ENCODE assay signal across 8 mouse cellular contexts in genomic region chr19:6907811-6908540, GRCm38 (mm10). TPM values are rescaled to one million over a fixed set of nuclear protein-coding genes. Genes with fewer than 3 reads are reported as not detected.
DNase-seq lines count a peak whose midpoint lies in the region; ATAC-seq and TF ChIP-seq lines count a peak whose summit lies in the region.

No protein-coding gene starts in this region.

- TF ChIP-seq POLR2A in olfactory bulb, adult 2 months (IDR thresholded peaks at IDR 0.05; ENCODE audit: insufficient read depth, low read depth, low read length), result no peak

- H3K4me1 ChIP-seq in forebrain, embryonic 15.5 days, result peaks cover 26% of the 10 kb centered on the region
- peaks cover 52% of the 10 kb centered on the region for H3K4me1 ChIP-seq in liver, embryonic 13.5 days (replicated peaks)
- H3K4me1 ChIP-seq in olfactory bulb, adult 2 months (ENCODE audit: control insufficient read depth, insufficient read depth, low read length), result peaks cover 29% of the 10 kb centered on the region

- peak in 1 of 2 experiments; percentile 6 for DNase-seq in left cerebral cortex, adult 2 months (ENCODE audit: extremely low spot score in 1 of 2, low spot score in 2 of 2)
- no peak for DNase-seq in left cerebral cortex, postnatal 36 days (ENCODE audit: low spot score in 2 of 2)
- DNase-seq in liver, embryonic 13.5 days, result no peak
- DNase-seq in right cerebral cortex, postnatal 4 days, result no peak
- DNase-seq in gastrocnemius, postnatal 36 days, result no peak
- DNase-seq in gastrocnemius, postnatal 4 days (ENCODE audit: low spot score in 2 of 2), result no peak

- ATAC-seq in forebrain, embryonic 15.5 days (replicated peaks), result no peak
- no peak for ATAC-seq in liver, embryonic 13.5 days (ENCODE audit: low read depth)

- intact Hi-C loops in left cerebral cortex, adult 2 months (cut with DNase I), result loop anchor here (2.0 to 5.0 kb wide), 3 partner anchors 51 to 411 kb away; partner anchors contain the start of genes Ccdc88b and Rps6ka4
- intact Hi-C loops in left cerebral cortex, postnatal 36 days (cut with DNase I), result loop anchor here (5.0 kb wide), 1 partner anchor 66 kb away; the partner anchor contains the start of gene Rps6ka4
- intact Hi-C loops in gastrocnemius, postnatal 36 days (cut with DNase I), result no loop called here

- 89% methylated on average over 7 of the region's 7 CpGs for WGBS in forebrain, embryonic 15.5 days
- 67% methylated on average over 7 of the region's 7 CpGs for WGBS in liver, embryonic 13.5 days (ENCODE audit: insufficient replicate concordance)
- WGBS in olfactory bulb, adult 2 months, result 83% methylated on average over 7 of the region's 7 CpGs

- H3K4me2 ChIP-seq in forebrain, embryonic 15.5 days (replicated peaks), result peak overlapping the region; percentile 73
- H3K4me2 ChIP-seq in liver, embryonic 13.5 days, result peak overlapping the region; percentile 95

- H3K27ac ChIP-seq in left cerebral cortex, adult 2 months, result peak overlapping the region; percentile 40; the same call in 1 of the 2 replicates
- no peak overlapping the region for H3K27ac ChIP-seq in forebrain, embryonic 15.5 days (replicated peaks)
- peak overlapping the region; percentile 94 for H3K27ac ChIP-seq in liver, embryonic 13.5 days
- H3K27ac ChIP-seq in olfactory bulb, adult 2 months (ENCODE audit: insufficient read depth, low read depth, low read length), result no peak overlapping the region

- no peaks in the 10 kb centered on the region for H3K9me3 ChIP-seq in forebrain, embryonic 15.5 days
- H3K9me3 ChIP-seq in liver, embryonic 13.5 days (replicated peaks), result no peaks in the 10 kb centered on the region

- H3K27me3 ChIP-seq in forebrain, embryonic 15.5 days, result no peaks in the 10 kb centered on the region
- H3K27me3 ChIP-seq in liver, embryonic 13.5 days, result no peaks in the 10 kb centered on the region

- peaks cover 30% of the 10 kb centered on the region for H3K36me3 ChIP-seq in forebrain, embryonic 15.5 days
- peaks cover 42% of the 10 kb centered on the region for H3K36me3 ChIP-seq in liver, embryonic 13.5 days

- TF ChIP-seq CTCF in left cerebral cortex, adult 2 months (IDR thresholded peaks at IDR 0.05), result no peak
- no peak for TF ChIP-seq CTCF in olfactory bulb, adult 2 months (IDR thresholded peaks at IDR 0.05; ENCODE audit: insufficient read depth, low read depth, low read length)

- H3K9ac ChIP-seq in forebrain, embryonic 15.5 days (replicated peaks), result 0 out of 2 replicates have a peak overlapping the region, but pooled peaks have one; percentile 0
- peak overlapping the region; percentile 84 for H3K9ac ChIP-seq in liver, embryonic 13.5 days

- H3K4me3 ChIP-seq in left cerebral cortex, adult 2 months, result peak overlapping the region; percentile 91
- no peak overlapping the region for H3K4me3 ChIP-seq in forebrain, embryonic 15.5 days
- peak overlapping the region; percentile 77 for H3K4me3 ChIP-seq in liver, embryonic 13.5 days (replicated peaks)
- H3K4me3 ChIP-seq in olfactory bulb, adult 2 months (ENCODE audit: insufficient read depth, low read depth, low read length), result peak overlapping the region; percentile 6; the same call in 1 of the 2 replicates

RNA-seq across cellular contexts. Expression of gene Trmt112, which starts 1.5 kb away (rescaled TPM):
- total RNA-seq in left cerebral cortex, adult 2 months (2021), result 10 to 100 TPM; 40.0 to 43.4 TPM
- 10 to 100 TPM; 39.8 to 48.2 TPM for total RNA-seq in left cerebral cortex, postnatal 36 days (2021)
- polyA plus RNA-seq in forebrain, embryonic 15.5 days (2015; fragmentation: Nextera tagmentation; extraction: Ambion mirVana), result 116 and 125 TPM in 2 replicates
- polyA plus RNA-seq in liver, embryonic 13.5 days (2015; fragmentation: Nextera tagmentation; extraction: Ambion mirVana), result 103 and 106 TPM in 2 replicates
- polyA plus RNA-seq in olfactory bulb, adult 2 months (2012; ENCODE audit: insufficient read depth, insufficient read length, low replicate concordance, missing spikeins), result not detected in 2 replicates
- 10 to 100 TPM; 31.7 to 38.8 TPM for total RNA-seq in gastrocnemius, postnatal 36 days (2021)
- total RNA-seq in gastrocnemius, postnatal 4 days (2021), result 10 to 100 TPM; 54.7 to 56.4 TPM

RNA-seq across cellular contexts. Expression of gene Prdx5, which starts 1.9 kb away (rescaled TPM):
- 100 to 1,000 TPM; 315 to 354 TPM for total RNA-seq in left cerebral cortex, adult 2 months (2021)
- 100 to 1,000 TPM; 341 to 382 TPM for total RNA-seq in left cerebral cortex, postnatal 36 days (2021)
- 231 and 241 TPM in 2 replicates for polyA plus RNA-seq in forebrain, embryonic 15.5 days (2015; fragmentation: Nextera tagmentation; extraction: Ambion mirVana)
- polyA plus RNA-seq in liver, embryonic 13.5 days (2015; fragmentation: Nextera tagmentation; extraction: Ambion mirVana), result 97.7 and 101 TPM in 2 replicates
- polyA plus RNA-seq in olfactory bulb, adult 2 months (2012; ENCODE audit: insufficient read depth, insufficient read length, low replicate concordance, missing spikeins), result not detected in 2 replicates
- 100 to 1,000 TPM; 204 to 205 TPM for total RNA-seq in gastrocnemius, postnatal 36 days (2021)
- total RNA-seq in gastrocnemius, postnatal 4 days (2021), result 100 to 1,000 TPM; 137 to 142 TPM

RNA-seq across cellular contexts. Expression of gene Esrra, which starts 13.6 kb away (rescaled TPM):
- total RNA-seq in left cerebral cortex, adult 2 months (2021), result 10 to 100 TPM; 66.8 to 69.2 TPM
- total RNA-seq in left cerebral cortex, postnatal 36 days (2021), result 10 to 100 TPM; 60.6 to 66.4 TPM
- 20.3 and 21.2 TPM in 2 replicates for polyA plus RNA-seq in forebrain, embryonic 15.5 days (2015; fragmentation: Nextera tagmentation; extraction: Ambion mirVana)
- polyA plus RNA-seq in liver, embryonic 13.5 days (2015; fragmentation: Nextera tagmentation; extraction: Ambion mirVana), result 4.4 and 4.8 TPM in 2 replicates
- polyA plus RNA-seq in olfactory bulb, adult 2 months (2012; ENCODE audit: insufficient read depth, insufficient read length, low replicate concordance, missing spikeins), result not detected in 2 replicates
- 10 to 100 TPM; 84.3 to 85.3 TPM for total RNA-seq in gastrocnemius, postnatal 36 days (2021)
- 10 to 100 TPM; 44.1 to 44.7 TPM for total RNA-seq in gastrocnemius, postnatal 4 days (2021)

RNA-seq across cellular contexts. Expression of gene Catsperz, which starts 17.2 kb away (rescaled TPM):
- total RNA-seq in left cerebral cortex, adult 2 months (2021), result 10 to 100 TPM; 23.1 TPM
- 10 to 100 TPM; 23.8 to 30.8 TPM for total RNA-seq in left cerebral cortex, postnatal 36 days (2021)
- 0.85 and 0.96 TPM in 2 replicates for polyA plus RNA-seq in forebrain, embryonic 15.5 days (2015; fragmentation: Nextera tagmentation; extraction: Ambion mirVana)
- 0.51 and 0.73 TPM in 2 replicates for polyA plus RNA-seq in liver, embryonic 13.5 days (2015; fragmentation: Nextera tagmentation; extraction: Ambion mirVana)
- not detected in 2 replicates for polyA plus RNA-seq in olfactory bulb, adult 2 months (2012; ENCODE audit: insufficient read depth, insufficient read length, low replicate concordance, missing spikeins)
- not detected for total RNA-seq in gastrocnemius, postnatal 36 days (2021)
- not detected for total RNA-seq in gastrocnemius, postnatal 4 days (2021)

RNA-seq across cellular contexts. Expression of gene Kcnk4, which starts 26.3 kb away (rescaled TPM):
- total RNA-seq in left cerebral cortex, adult 2 months (2021), result 10 to 100 TPM; 39.1 to 39.2 TPM
- total RNA-seq in left cerebral cortex, postnatal 36 days (2021), result 10 to 100 TPM; 34.9 to 37.0 TPM
- 1.4 and 1.8 TPM in 2 replicates for polyA plus RNA-seq in forebrain, embryonic 15.5 days (2015; fragmentation: Nextera tagmentation; extraction: Ambion mirVana)
- 0.06 TPM in 1 of 2 replicates, not detected in the other for polyA plus RNA-seq in liver, embryonic 13.5 days (2015; fragmentation: Nextera tagmentation; extraction: Ambion mirVana)
- not detected in 2 replicates for polyA plus RNA-seq in olfactory bulb, adult 2 months (2012; ENCODE audit: insufficient read depth, insufficient read length, low replicate concordance, missing spikeins)
- not detected for total RNA-seq in gastrocnemius, postnatal 36 days (2021)
- under 1 TPM in 1 of 2 experiments, not detected in 1; 0.39 TPM for total RNA-seq in gastrocnemius, postnatal 4 days (2021)

Comparison
In these comparisons a context has a peak if more than half of its experiments do, and no peak if none do; other contexts are left out.
1. H3K27ac ChIP-seq: peak in left cerebral cortex, adult 2 months (single experiment) and liver, embryonic 13.5 days (single experiment); none in forebrain, embryonic 15.5 days (single experiment) and olfactory bulb, adult 2 months (single experiment).